Mouse (Mus musculus) kidney, postnatal 0 days (tissue): ENCODE measurements at regions not wholly inside any gene's neighbourhood (a gene's known extent, or its start where the extent isn't known, plus 50 kb on each side); places are given as distances from the start of the nearest gene placed in this dataset.

Experiments
- ATAC-seq: fragments of 200-750 bp; cut with Nextera tagmentation; replicated peaks from 2 replicates; pipeline ENCODE4 v1.8.0; 2017; ENCODE audit warnings: low read depth, moderate number of reproducible peaks, moderate TSS enrichment, moderate library complexity; ENCODE audit not compliant: low FRiP score
- DNase-seq: peaks from one replicate; pipeline ENCODE4 v3.0.0-alpha.2; 2016; ENCODE audit warnings: low spot score
- H3K27ac ChIP-seq: fragments of 300-500 bp; sonication (generic); 2 replicates; pipeline ENCODE4 v1.5.1; 2014; ENCODE audit warnings: mild to moderate bottlenecking
- H3K27me3 ChIP-seq: fragments of 300-500 bp; sonication (generic); 2 replicates; pipeline ENCODE4 v1.6.1; 2014; ENCODE audit warnings: low read length, mixed read lengths; ENCODE audit not compliant: insufficient read depth
- H3K36me3 ChIP-seq: fragments of 300-500 bp; sonication (generic); 2 replicates; pipeline ENCODE4 v1.6.1; 2014; ENCODE audit warnings: low read length, mixed read lengths; ENCODE audit not compliant: insufficient read depth
- H3K4me1 ChIP-seq: fragments of 300-500 bp; sonication (generic); replicated peaks from 2 replicates; pipeline ENCODE4 v1.6.1; 2014; ENCODE audit warnings: antibody characterized with exemption, low read length, mixed read lengths; ENCODE audit not compliant: insufficient read depth
- H3K4me2 ChIP-seq: fragments of 300-500 bp; sonication (generic); 2 replicates; pipeline ENCODE4 v1.6.1; 2014; ENCODE audit warnings: mild to moderate bottlenecking, low read length, moderate library complexity, mixed read lengths
- H3K4me3 ChIP-seq: fragments of 300-500 bp; sonication (generic); replicated peaks from 2 replicates; pipeline ENCODE4 v1.5.1; 2014; ENCODE audit warnings: low read depth, low read length
- H3K9ac ChIP-seq: fragments of 300-500 bp; sonication (generic); 2 replicates; pipeline ENCODE4 v1.6.1; 2014; ENCODE audit warnings: low read depth, low read length
- H3K9me3 ChIP-seq: fragments of 300-500 bp; sonication (generic); replicated peaks from 2 replicates; pipeline ENCODE4 v1.6.1; 2016; ENCODE audit warnings: low read length, inconsistent platforms, mixed read lengths
- CTCF ChIP-seq: IDR thresholded peaks from 2 replicates; pipeline ENCODE4 v1.5.1; 2016; ENCODE audit warnings: antibody characterized with exemption, low read depth, mild to moderate bottlenecking, moderate library complexity
- WGBS: fragments of 180-500 bp; shearing (Covaris S2); extraction: QIAGEN DNeasy Blood & Tissue Kit; methylation state at CpG from one replicate; pipeline ENCODE4 v1.1.7; 2014; 5-methylcytosine and 5-hydroxymethylcytosine counted together

GRCm38 (mm10) chr13:75501530-75501929 lies 205.0 kb upstream of the Ell2 start:
- no peak overlapping the region for H3K4me3 ChIP-seq
- WGBS: 71% methylated on average over 3 of the region's 3 CpGs
- DNase-seq: no peak

DNA sequence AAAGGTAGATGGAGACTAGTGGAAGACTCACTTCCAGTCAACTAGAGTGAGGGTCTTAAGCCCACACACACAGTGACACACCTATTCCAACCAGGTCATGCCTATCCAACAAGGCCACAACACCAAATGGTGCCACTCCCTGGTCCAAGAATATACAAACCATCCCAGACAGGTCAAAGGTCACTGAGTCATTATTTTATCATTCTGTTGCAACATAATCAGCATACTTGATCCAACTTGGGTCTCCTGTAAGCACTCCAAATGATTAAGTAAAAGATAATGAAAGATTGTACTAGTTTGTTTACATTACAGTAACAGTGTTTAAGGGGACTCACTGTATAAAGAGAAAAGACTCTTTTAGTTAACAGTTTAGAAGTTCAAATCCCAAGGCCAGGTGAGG lies 203.2 kb upstream of the Ell2 start:
- Histone ChIP-seq H3K4me3 (no peak overlapping the region), H3K4me1 (no peaks in the 10 kb centered on the region), H3K27me3 (no peaks in the 10 kb centered on the region), H3K4me2 (no peak overlapping the region), H3K36me3 (no peaks in the 10 kb centered on the region), H3K9me3 (no peaks in the 10 kb centered on the region), H3K9ac (no peak overlapping the region), H3K27ac (no peak overlapping the region)
- DNase-seq (no peak), ATAC-seq (no peak)
- no peak for TF ChIP-seq CTCF

More at GRCm38 (mm10) chr13:75501530-75501929, 205.0 kb upstream of the Ell2 start:
- Histone ChIP-seq H3K9me3 (no peaks in the 10 kb centered on the region), H3K4me2 (no peak overlapping the region), H3K4me1 (no peaks in the 10 kb centered on the region), H3K36me3 (no peaks in the 10 kb centered on the region), H3K27me3 (no peaks in the 10 kb centered on the region), H3K9ac (no peak overlapping the region), H3K27ac (no peak overlapping the region)
- no peak for TF ChIP-seq CTCF
- ATAC-seq: no peak

DNA sequence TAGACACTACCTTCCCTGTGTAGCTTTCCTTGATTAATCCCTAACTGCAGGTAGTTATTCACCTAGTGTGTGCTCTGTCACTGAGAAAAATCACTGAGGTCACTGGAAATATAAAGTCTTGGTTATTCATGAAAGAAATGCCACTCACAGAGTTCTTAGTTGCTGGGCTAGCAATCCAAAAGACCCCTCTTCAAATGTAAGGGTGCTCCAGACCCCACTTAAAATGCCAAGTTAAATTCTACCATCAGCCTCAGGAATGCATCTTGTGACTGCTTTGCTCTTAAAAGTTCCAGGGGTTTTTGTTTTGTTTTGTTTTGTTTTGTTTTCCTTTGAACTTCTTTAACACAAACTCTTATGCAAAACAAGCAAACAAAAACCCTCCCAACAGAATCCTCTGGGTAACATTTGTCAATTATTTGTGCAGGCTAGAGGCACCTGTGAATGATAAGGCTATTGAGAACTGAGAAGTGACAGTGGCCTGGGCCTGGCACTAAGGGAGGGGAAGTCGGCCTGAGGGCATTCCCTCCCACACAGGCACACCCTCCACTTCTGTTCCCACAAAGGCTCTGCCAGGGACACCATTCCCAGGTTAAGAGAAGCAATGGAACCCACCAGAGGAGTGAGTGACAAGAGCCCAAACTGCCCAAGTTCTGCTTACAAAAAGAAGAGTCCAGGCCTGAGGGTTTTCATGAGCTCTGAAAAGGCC lies 192.1 kb upstream of the Ell2 start:
- Histone ChIP-seq H3K27ac (no peak overlapping the region), H3K9ac (no peak overlapping the region), H3K27me3 (no peaks in the 10 kb centered on the region), H3K9me3 (no peaks in the 10 kb centered on the region), H3K4me3 (no peak overlapping the region), H3K4me1 (no peaks in the 10 kb centered on the region), H3K36me3 (no peaks in the 10 kb centered on the region), H3K4me2 (no peak overlapping the region)
- TF ChIP-seq CTCF: no peak
- 19% methylated on average over 1 of the region's 1 CpGs for WGBS
- ATAC-seq: no peak
- DNase-seq: no peak

DNA sequence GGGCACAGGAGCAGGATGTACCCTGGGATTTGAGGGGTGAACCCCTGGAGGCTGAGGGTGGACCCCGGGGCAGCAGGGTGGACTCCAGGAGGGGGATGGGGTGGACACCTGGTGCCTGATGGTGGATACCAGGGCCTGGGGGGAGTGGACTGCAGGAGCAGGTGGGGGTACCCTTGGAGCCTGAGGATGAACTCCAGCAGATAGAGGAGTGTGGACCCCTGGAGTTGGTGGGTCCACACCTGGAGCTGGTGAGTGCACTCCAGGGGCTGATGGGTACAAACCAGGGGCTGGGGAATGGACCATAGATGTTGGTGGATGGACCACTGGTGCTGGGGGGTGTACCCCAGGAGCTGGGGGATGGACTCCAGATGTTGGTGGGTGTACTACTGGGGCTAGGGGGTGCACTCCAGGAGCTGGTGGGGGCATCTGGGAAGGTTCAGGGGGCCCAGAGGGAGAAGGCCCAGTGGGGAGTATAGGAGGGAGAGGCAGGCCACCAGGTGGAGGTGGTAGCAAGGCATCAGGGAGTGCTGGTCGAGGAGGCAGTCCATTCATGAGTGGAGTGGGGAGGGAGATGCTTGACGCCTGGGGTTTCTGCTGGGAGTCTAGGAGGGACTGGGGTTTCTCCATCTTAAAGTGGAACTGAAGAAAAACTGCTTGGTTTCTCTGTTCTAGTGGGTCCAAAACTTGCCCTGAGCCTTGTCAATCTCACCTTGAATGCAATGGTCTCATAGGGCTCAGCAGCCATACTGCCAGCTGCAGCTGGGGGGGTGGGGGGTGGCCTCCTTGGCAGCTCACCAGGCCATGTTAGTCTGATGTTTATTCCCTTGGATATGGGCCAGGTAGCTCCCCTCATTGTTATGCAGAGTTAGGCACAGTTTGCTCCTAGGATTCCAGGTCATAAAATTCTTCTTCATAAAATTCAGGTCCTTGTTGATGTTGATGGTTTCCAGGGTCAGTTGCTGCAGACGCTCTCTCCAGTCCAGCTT lies 183.0 kb upstream of the Ell2 start:
- ATAC-seq: peak; percentile 61
- no peaks in the 10 kb centered on the region for H3K27me3 ChIP-seq
- no peak overlapping the region for H3K27ac ChIP-seq
- DNase-seq: no peak
- H3K4me3 ChIP-seq: no peak overlapping the region
- TF ChIP-seq CTCF: no peak
- H3K4me2 ChIP-seq: no peak overlapping the region
- no peaks in the 10 kb centered on the region for H3K36me3 ChIP-seq
- 62% methylated on average over 4 of the region's 4 CpGs for WGBS
- H3K9me3 ChIP-seq: no peaks in the 10 kb centered on the region
- no peak overlapping the region for H3K9ac ChIP-seq
- H3K4me1 ChIP-seq: no peaks in the 10 kb centered on the region

GRCm38 (mm10) chr13:75524481-75524880 lies 182.1 kb upstream of the Ell2 start:
- no peak overlapping the region for H3K9ac ChIP-seq
- H3K4me3 ChIP-seq: no peak overlapping the region
- H3K4me2 ChIP-seq: no peak overlapping the region
- DNase-seq (no peak), ATAC-seq (no peak)
- H3K36me3 ChIP-seq: no peaks in the 10 kb centered on the region
- no peak for TF ChIP-seq CTCF
- no peak overlapping the region for H3K27ac ChIP-seq
- 98% methylated on average over 4 of the region's 4 CpGs for WGBS
- H3K4me1 ChIP-seq: no peaks in the 10 kb centered on the region
- no peaks in the 10 kb centered on the region for H3K27me3 ChIP-seq
- no peaks in the 10 kb centered on the region for H3K9me3 ChIP-seq

- H3K9ac ChIP-seq: no peak overlapping the region
- H3K9me3 ChIP-seq: no peaks in the 10 kb centered on the region
- no peaks in the 10 kb centered on the region for H3K27me3 ChIP-seq
- H3K4me2 ChIP-seq: no peak overlapping the region
- H3K36me3 ChIP-seq: no peaks in the 10 kb centered on the region
- no peak for DNase-seq
- no peak overlapping the region for H3K4me3 ChIP-seq
- no peak for ATAC-seq
- H3K27ac ChIP-seq: no peak overlapping the region
- no peak for TF ChIP-seq CTCF
- 86% methylated on average over 1 of the region's 1 CpGs for WGBS
- H3K4me1 ChIP-seq: no peaks in the 10 kb centered on the region
These were observed 175.0 kb upstream of the Ell2 start for GRCm38 (mm10) chr13:75531566-75531965.
